Mouse (Mus musculus) small intestine, adult 2 months (tissue): ENCODE data around the gene Pank1.

Experiments used
- CTCF ChIP-seq: fragments of 200-500 bp; IDR thresholded peaks from 2 replicates; pipeline ENCODE4 v1.5.1; 2012; ENCODE audit warnings: low read depth, mild to moderate bottlenecking, control low read depth, inconsistent platforms, low read length, moderate library complexity, mixed read lengths; ENCODE audit not compliant: insufficient replicate concordance, insufficient read length; ENCODE audit errors: extremely low read depth
- POLR2A ChIP-seq: fragments of 200-500 bp; IDR thresholded peaks from 2 replicates; pipeline ENCODE4 v1.6.1; 2012; ENCODE audit warnings: low read depth, mild to moderate bottlenecking, control low read depth, inconsistent platforms, low read length, moderate library complexity

- TF ChIP-seq CTCF = no peak
- TF ChIP-seq POLR2A = no peak
These were observed 24.8 kb upstream of the Pank1 start for GRCm38 (mm10) chr19:34904032-34904431.
